Mouse (Mus musculus): ENCODE results near the gene Fam81a.

- TF ChIP-seq CTCF (IDR thresholded peaks at IDR 0.05; ENCODE audit: low read depth), result no peak
- TF ChIP-seq EP300 (IDR thresholded peaks at IDR 0.05; ENCODE audit: low read depth), result no peak
Measured at GRCm38 (mm10) chr9:70137991-70138390, 4.4 kb downstream of the Fam81a start.

Measured in heart, postnatal 0 days (tissue).